Mouse (Mus musculus): ENCODE results near the gene Srsx. TPM values are rescaled to one million over a fixed set of nuclear protein-coding genes. Genes with fewer than 3 reads are reported as not detected.
"Not testable (repeated sequence)": the region's sequence is repeated elsewhere in the genome, so short reads cannot be mapped to it uniquely, and the experiment has no call there.

Srsx gene
- not detected in 2 replicates for polyA plus RNA-seq (2015; fragmentation: Nextera tagmentation; extraction: Ambion mirVana)

GRCm38 (mm10) chrX:123222381-123222780, at the start of gene Srsx:
Gene Srsx, minus strand, starts transcription at chrX:123222481.
- H3K9ac ChIP-seq (replicated peaks); H3K9me3 ChIP-seq; H3K4me2 ChIP-seq (replicated peaks); H3K4me1 ChIP-seq (replicated peaks); H3K36me3 ChIP-seq; H3K27ac ChIP-seq; H3K4me3 ChIP-seq (replicated peaks); ATAC-seq; H3K27me3 ChIP-seq: not testable (repeated sequence)
- 80% methylated on average over 1 of the region's 1 CpGs for WGBS

GRCm38 (mm10) chrX:123246807-123247206, 24.5 kb upstream of the Srsx start, which contains the start of gene Gm17577:
Gene Gm17577, minus strand, starts transcription at chrX:123246907.
- ATAC-seq; H3K4me2 ChIP-seq (replicated peaks); H3K4me3 ChIP-seq (replicated peaks); H3K27ac ChIP-seq; H3K36me3 ChIP-seq; H3K9me3 ChIP-seq; H3K27me3 ChIP-seq; H3K9ac ChIP-seq (replicated peaks); H3K4me1 ChIP-seq (replicated peaks): not testable (repeated sequence)
- no CpG with 5 or more reads among the region's 3 CpGs for WGBS

Other genes with a start within 250 kb of the Srsx start
- gene Gm17521, start 192.8 kb downstream of the Srsx start, polyA plus RNA-seq (2015; fragmentation: Nextera tagmentation; extraction: Ambion mirVana): not detected in 2 replicates
- 45.7 and 46.5 TPM in 2 replicates for gene Cldn34c1, start 119.0 kb downstream of the Srsx start, polyA plus RNA-seq (2015; fragmentation: Nextera tagmentation; extraction: Ambion mirVana)
- not detected in 2 replicates for gene Gm17577, start 24.4 kb upstream of the Srsx start, polyA plus RNA-seq (2015; fragmentation: Nextera tagmentation; extraction: Ambion mirVana)